Mouse (Mus musculus): ENCODE results near the gene Dkc1.
A peak's percentile ranks its signal among the peaks of the same experiment; 100 is the strongest.

Gene Dkc1

GRCm38 (mm10) chrX:75095369-75096162 lies at the start of gene Dkc1:
Gene Dkc1 (plus strand): TSS chrX:75095854.
- DNase-seq, result peak; percentile 93 to 95

DNA sequence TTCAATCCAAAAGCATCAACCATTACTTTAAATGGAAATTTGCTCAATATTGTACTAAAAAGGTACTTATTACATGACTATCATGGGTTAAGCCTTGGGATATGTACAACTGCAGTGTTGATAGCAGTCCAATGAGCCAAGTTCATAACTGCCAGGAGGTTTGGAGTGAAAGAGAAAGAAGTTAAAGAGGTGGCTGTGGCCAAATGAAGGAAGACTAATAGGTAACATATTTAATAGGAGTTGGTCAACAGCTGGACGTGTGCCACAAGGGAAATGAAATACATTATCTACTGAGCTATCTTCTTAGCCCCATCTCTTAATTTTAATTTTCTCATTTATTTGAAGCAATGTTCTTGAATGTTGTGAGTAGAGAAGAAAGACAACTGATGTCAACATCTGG lies 49.7 kb upstream of the Dkc1 start:
- DNase-seq, result peak; percentile 43 to 47

- peak; percentile 52 to 69 for DNase-seq
Measured at GRCm38 (mm10) chrX:75046921-75047635, 48.6 kb upstream of the Dkc1 start.

DNA sequence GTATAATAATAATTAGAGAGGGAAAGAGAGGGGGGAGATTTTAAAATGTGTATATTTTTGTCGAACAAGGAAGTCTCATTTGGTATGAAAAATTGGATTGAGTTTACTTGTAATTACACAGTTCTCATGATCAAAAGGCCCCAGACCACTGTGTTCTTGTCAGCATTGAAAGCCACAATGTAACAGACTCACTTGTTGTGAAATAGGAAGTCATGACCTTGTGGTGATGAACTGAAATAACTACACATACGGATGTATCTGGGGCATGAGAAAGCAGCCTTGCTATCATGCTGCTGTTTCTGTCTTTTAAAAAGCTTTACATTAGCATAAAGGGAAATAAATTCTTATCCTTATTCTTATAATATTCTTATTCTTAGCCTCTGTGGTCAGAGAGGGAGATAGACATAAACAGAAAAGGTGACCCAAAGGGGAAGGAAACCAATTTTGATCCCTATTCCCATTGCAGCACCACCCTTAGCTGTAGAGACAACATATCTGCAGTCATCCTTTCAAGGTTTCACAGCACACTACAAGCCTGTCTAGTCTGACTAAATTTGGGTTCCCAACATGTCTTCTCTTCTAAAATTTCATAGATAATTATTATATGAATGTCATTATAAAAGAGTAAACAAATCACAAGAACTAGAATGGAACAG lies 39.4 kb upstream of the Dkc1 start:
- DNase-seq, result no peak

GRCm38 (mm10) chrX:75082351-75082750 lies 13.3 kb upstream of the Dkc1 start:
- peak in 1 of 2 experiments; percentile 29 for DNase-seq

DNA sequence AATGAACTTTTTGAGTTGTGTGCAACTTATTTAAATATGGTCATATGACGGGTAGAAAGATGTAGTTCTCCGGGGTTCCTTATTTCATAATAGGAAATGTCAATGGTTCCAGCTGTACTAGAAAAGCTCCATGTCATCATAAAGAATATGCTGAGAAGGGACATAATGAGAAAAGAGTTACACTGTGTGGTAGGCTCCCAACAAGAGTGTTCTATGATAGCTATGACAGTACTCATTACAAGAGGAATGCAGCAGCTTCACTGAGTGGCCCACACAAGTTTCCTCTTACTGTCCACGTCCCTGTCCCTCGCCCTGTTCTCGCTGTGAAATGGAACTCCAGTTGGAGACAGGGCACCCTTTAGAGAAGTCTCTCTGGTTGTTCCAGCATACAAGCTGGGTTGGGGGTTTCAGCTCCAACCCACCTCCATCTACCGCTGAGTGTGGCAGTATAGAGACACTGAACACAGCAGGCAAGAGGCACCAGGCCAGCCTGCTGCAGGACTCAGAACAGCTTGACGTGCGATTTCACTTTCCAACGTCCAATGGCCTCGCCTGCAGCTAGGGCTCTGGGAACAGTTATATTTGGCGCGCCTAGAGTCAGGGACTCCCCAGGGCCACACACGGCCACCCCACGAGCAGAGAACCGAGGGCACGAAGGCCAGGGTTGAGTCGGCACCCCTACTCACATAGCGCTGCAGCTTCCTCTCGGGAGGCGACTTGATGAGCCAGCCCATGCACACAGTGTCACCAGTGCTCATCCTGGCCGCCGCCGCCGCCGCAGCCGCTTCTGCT lies 11.5 kb upstream of the Dkc1 start:
- DNase-seq, result peak in 1 of 2 experiments; percentile 29

DNA sequence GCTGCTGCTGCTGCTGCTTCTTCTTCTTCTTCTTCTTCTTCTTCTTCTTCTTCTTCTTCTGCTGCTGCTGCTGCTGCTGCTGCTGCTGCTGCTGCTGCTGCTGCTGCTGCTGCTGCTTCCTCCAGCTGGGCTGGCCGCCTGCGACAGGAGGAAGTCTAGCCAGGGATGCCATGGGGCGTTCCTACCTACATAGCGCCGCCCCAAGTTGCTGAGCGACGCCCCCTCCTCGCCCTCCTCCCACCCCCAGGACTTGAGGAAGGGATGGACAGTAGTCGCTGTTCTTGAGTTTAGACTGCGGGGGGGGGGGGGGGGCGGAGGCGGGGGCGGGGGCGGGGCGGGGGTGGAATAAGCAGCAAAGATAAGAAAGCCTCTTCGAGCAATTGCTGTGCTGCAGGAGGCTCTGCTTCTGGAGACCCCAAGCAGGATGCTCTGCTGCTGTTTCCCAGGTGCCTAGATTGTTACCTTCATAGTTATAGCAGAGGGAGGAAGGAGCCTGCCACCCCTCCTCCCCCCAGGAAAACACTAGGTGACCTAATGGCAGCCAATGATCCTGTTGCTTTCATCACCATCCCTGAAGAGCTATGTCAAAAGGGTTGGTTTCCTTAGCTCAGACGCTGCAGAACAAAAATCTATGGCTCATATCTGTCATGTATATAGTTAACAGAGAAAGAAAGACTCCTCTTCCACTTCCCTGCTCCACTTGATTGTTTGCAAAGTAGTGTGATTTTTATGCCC lies 10.7 kb upstream of the Dkc1 start, which contains the start of gene Gab3:
TSS of gene Gab3 (minus strand) at position 685 of the 735 bp plus-strand sequence.
- DNase-seq, result peak; percentile 54 to 72

- no peak for DNase-seq
Measured at GRCm38 (mm10) chrX:75085654-75086053, 10.0 kb upstream of the Dkc1 start.

DNA sequence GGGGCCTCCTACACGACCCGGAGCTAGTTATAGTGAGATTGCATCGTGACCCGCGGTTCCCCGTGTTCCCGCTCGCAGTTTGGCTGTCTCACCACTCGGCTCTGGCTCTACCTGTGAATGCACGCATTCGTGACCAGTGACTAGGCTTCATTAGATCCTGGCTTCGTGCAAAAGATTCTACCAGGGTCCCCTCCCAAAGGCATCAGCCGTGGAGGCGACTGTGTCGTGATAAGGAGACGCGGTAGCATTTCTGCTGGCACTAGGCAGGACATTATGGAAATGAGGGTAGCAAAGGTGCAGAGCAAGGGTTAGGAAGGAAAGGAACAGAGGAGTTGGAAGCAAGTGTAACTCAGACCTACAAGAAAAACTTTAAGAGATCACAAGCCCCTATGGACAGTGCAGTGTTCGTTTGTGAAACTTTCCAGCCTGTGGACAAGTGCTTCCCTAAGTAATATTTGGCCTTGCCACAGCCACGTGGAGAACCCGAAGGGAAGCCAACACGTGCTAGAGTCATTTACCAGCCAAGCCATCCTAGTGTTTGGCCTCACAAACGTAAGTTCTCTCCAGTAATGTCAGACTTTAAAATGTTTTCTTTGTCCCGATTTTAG lies 613 bp downstream of the Dkc1 start:
- DNase-seq, result peak in 1 of 2 experiments; percentile 20

GRCm38 (mm10) chrX:75098799-75099198 lies 3.1 kb downstream of the Dkc1 start:
- no peak for DNase-seq

- DNase-seq, result no peak
Measured at GRCm38 (mm10) chrX:75102293-75102692, 6.6 kb downstream of the Dkc1 start.

GRCm38 (mm10) chrX:75115550-75115949 lies 19.9 kb downstream of the Dkc1 start:
- DNase-seq, result no peak

DNA sequence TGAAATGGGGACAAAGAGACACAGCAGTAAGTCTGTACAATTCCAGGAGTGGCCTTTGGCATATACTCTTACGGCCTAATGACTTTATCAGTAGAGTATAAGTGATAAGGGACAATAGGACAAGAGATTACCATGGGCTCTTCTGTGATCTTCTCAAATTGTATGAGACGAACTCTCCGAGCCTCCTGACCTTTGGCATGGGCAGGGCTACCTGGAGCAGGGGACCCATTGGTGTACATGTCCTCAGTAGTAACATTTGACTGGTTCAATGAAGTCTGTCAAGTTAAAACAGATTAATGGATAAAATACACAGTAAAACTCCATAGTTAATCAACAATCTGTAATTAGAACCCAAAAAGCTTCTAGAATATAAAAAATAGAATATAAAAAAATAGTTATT lies 30.0 kb downstream of the Dkc1 start:
- DNase-seq, result peak in 1 of 2 experiments; percentile 54

DNA sequence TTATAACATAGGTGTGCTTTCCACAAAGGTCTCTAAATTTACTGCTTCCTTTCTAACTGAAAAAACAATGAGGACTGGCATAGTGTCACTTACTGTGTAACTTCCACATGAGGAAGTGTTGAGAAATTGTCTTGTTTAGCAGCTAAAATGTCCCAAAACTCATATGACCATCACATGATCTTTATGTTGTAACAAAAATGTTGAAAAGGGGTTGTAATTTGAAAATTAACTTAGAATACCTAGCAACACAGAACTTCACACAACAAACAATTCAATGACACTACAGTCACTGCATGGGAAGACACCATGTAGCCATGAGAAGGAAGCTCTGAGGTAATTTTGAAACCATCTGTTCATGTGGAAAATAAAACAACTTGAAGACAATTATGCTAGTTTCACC lies 31.2 kb downstream of the Dkc1 start:
- no peak for DNase-seq

DNA sequence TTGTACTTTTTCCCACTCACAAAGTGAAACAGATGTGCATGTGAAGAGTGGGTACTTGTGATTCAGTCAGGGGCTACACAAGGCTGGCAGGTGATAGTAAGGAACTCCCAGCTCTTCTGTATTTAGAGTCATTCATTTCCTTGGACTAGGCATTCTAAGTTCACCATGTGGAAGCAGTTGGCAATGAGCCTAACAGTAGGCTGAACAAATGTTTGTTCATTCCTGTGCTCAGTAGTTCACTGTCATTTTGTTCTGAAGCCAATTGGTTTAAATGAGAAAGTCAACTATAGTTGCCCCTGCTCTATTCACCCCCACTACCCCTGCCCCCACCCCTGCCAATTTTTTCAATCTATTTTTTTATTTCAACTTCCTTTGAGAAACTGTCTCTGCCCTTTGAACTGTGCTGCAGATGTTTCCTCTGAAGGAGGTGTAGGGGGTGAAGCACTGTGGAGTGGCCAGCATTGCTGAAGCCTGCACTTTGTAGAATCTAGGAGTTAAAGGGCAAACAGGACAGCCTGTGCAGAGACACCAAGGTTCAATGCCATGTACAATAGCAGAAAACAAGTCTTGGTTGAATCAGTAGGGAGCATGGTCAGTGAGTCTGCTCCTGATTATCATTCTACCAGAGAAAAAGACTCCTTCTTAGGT lies 32.8 kb downstream of the Dkc1 start:
- peak; percentile 41 to 68 for DNase-seq

DNA sequence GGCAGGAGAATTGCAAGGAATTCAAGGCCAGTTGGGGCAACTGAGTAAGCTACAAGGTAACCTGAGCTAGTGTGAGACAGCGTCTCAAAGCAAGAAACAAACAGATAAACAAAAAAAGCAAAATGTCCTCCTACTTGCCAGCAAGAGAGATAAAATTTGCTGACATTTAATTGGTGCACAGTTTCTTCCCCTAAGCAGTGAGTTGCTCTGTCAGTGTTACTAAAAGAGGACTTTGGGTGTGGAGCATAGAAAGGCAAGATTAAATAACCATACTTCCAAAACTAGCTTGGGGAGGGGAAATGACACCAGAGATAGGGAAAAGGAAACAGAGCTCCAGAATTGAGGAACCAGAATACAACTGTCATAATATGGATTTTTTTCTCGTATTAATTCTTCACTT lies 33.8 kb downstream of the Dkc1 start:
- DNase-seq, result no peak

GRCm38 (mm10) chrX:75130467-75131160 lies 35.0 kb downstream of the Dkc1 start, which contains the start of gene Mpp1:
Gene Mpp1 (minus strand): TSS chrX:75131016.
- DNase-seq, result peak; percentile 85 to 88

DNA sequence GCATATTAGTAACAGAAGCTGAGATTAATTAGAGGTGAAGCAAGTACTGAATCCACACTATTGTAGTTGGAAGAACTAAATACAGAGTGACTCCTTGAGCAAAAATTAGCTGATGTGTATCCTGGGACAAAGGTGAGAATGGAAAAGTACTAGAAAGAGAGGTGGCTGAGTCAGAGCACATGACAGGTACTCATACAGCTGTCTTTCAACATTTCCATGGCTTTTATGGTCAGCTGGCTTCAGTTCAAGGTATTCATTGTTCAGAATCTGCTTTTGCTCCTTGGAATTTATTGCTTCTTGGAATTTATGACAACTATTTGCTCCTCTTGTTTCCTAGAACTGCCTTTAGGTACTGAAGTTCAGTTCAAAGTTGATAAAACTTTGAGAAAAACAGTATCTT lies 41.3 kb downstream of the Dkc1 start:
- peak in 1 of 2 experiments; percentile 25 for DNase-seq

DNA sequence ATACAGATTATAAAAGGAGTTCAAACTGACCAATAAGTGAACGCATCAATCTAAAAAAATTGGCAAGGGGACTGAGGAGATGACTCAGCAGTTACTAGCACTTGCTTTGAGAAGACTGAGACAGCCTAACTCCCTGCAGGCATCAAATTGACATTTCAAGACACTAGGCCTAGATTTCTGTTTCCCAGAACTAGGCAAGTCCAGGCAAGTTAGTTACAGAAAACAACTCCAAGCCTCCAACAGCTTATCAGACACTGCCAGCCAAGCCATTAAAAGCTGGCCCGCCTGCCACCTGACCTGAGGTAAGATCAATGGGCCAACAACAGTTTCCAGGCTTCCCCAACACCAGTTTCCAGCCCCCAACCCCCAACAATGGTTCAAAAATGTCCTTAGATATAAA lies 42.1 kb downstream of the Dkc1 start:
- DNase-seq, result no peak

DNA sequence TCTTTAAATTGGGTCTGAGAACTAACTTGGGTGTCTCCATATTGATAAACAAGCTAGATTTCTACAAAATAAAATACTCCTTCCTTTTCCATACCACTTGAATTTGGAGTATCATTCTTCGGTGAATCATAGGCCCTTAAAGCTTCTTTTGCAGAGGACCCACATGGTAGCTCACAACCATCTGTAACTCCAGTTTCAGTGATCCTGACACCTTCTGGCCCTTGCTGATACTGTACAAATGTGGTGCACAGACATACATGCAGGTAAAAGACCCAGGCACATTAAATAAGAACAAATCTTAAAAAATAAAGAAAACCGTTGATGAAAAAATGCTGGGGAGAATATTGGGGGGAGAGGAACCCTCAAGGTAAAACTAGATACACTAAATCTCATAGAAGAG lies 42.5 kb downstream of the Dkc1 start:
- DNase-seq, result no peak

Measured in kidney, postnatal 36 days (tissue).